Mouse (Mus musculus): ENCODE measurements around the gene Srp68. TPM values are rescaled to one million over a fixed set of nuclear protein-coding genes. Genes with fewer than 3 reads are reported as not detected.
A peak's percentile ranks its signal among the peaks of the same experiment; 100 is the strongest.

Srp68 gene
- polyA plus RNA-seq, 1 experiment: 53.8 TPM

GRCm38 (mm10) chr11:116273469-116274044, 460 bp downstream of the Srp68 start:
- 1% methylated on average over 39 of the region's 39 CpGs for WGBS
- TF ChIP-seq POLR2A (IDR thresholded peaks at IDR 0.05; ENCODE audit: low read depth, low read length) (no peak), CTCF (conservative IDR thresholded peaks at IDR 0.05; ENCODE audit: insufficient read depth, insufficient read length, low read depth, low read length) (no peak)
- H3K4me3 ChIP-seq (ENCODE audit: insufficient read depth, low read depth, low read length): peak overlapping the region; percentile 80
- H3K4me1 ChIP-seq (ENCODE audit: control insufficient read depth, insufficient read depth, low read length): peaks cover 8% of the 10 kb centered on the region; the same call in 1 of the 2 replicates
- no peak overlapping the region for H3K27ac ChIP-seq (ENCODE audit: insufficient read depth, low read depth, low read length)
- no peaks in the 10 kb centered on the region for H3K36me3 ChIP-seq (ENCODE audit: control insufficient read depth, insufficient read depth, low read length)
- DNase-seq: no peak
- no peaks in the 10 kb centered on the region for H3K27me3 ChIP-seq (replicated peaks; ENCODE audit: control insufficient read depth, insufficient read depth, low read length)

GRCm38 (mm10) chr11:116272589-116273468, 1.2 kb downstream of the Srp68 start:
- Histone ChIP-seq H3K27ac (ENCODE audit: insufficient read depth, low read depth, low read length) (no peak overlapping the region), H3K36me3 (ENCODE audit: control insufficient read depth, insufficient read depth, low read length) (0 out of 2 replicates have a peak, but pooled peaks cover 2% of the 10 kb centered on the region), H3K27me3 (replicated peaks; ENCODE audit: control insufficient read depth, insufficient read depth, low read length) (no peaks in the 10 kb centered on the region), H3K4me1 (ENCODE audit: control insufficient read depth, insufficient read depth, low read length) (peaks cover 8% of the 10 kb centered on the region; the same call in 1 of the 2 replicates), H3K4me3 (ENCODE audit: insufficient read depth, low read depth, low read length) (peak overlapping the region; percentile 80)
- TF ChIP-seq CTCF (conservative IDR thresholded peaks at IDR 0.05; ENCODE audit: insufficient read depth, insufficient read length, low read depth, low read length) (no peak), POLR2A (IDR thresholded peaks at IDR 0.05; ENCODE audit: low read depth, low read length) (no peak)
- DNase-seq: no peak
- WGBS: 32% methylated on average over 12 of the region's 12 CpGs

GRCm38 (mm10) chr11:116269560-116269959, 4.5 kb downstream of the Srp68 start:
- H3K36me3 ChIP-seq (ENCODE audit: control insufficient read depth, insufficient read depth, low read length): peaks cover 5% of the 10 kb centered on the region; the same call in 1 of the 2 replicates
- H3K27ac ChIP-seq (ENCODE audit: insufficient read depth, low read depth, low read length): no peak overlapping the region

GRCm38 (mm10) chr11:116268313-116268712, 5.7 kb downstream of the Srp68 start:
- Histone ChIP-seq H3K27ac (ENCODE audit: insufficient read depth, low read depth, low read length) (no peak overlapping the region), H3K27me3 (replicated peaks; ENCODE audit: control insufficient read depth, insufficient read depth, low read length) (no peaks in the 10 kb centered on the region), H3K4me1 (ENCODE audit: control insufficient read depth, insufficient read depth, low read length) (peaks cover 5% of the 10 kb centered on the region; the same call in 1 of the 2 replicates), H3K4me3 (ENCODE audit: insufficient read depth, low read depth, low read length) (no peak overlapping the region), H3K36me3 (ENCODE audit: control insufficient read depth, insufficient read depth, low read length) (peaks cover 5% of the 10 kb centered on the region; the same call in 1 of the 2 replicates)
- 84% methylated on average over 6 of the region's 6 CpGs for WGBS
- TF ChIP-seq CTCF (conservative IDR thresholded peaks at IDR 0.05; ENCODE audit: insufficient read depth, insufficient read length, low read depth, low read length) (no peak), POLR2A (IDR thresholded peaks at IDR 0.05; ENCODE audit: low read depth, low read length) (no peak)
- DNase-seq: no peak

More at GRCm38 (mm10) chr11:116269560-116269959, 4.5 kb downstream of the Srp68 start:
- Histone ChIP-seq H3K4me1 (ENCODE audit: control insufficient read depth, insufficient read depth, low read length) (peaks cover 6% of the 10 kb centered on the region; the same call in 1 of the 2 replicates), H3K4me3 (ENCODE audit: insufficient read depth, low read depth, low read length) (no peak overlapping the region), H3K27me3 (replicated peaks; ENCODE audit: control insufficient read depth, insufficient read depth, low read length) (no peaks in the 10 kb centered on the region)
- DNase-seq: no peak
- no peak for TF ChIP-seq POLR2A (IDR thresholded peaks at IDR 0.05; ENCODE audit: low read depth, low read length)
- no peak for TF ChIP-seq CTCF (conservative IDR thresholded peaks at IDR 0.05; ENCODE audit: insufficient read depth, insufficient read length, low read depth, low read length)
- 91% methylated on average over 8 of the region's 8 CpGs for WGBS

GRCm38 (mm10) chr11:116267637-116268036, 6.4 kb downstream of the Srp68 start:
- Histone ChIP-seq H3K4me1 (ENCODE audit: control insufficient read depth, insufficient read depth, low read length) (0 out of 2 replicates have a peak, but pooled peaks cover 2% of the 10 kb centered on the region), H3K27ac (ENCODE audit: insufficient read depth, low read depth, low read length) (no peak overlapping the region)

GRCm38 (mm10) chr11:116265850-116266249, 8.2 kb downstream of the Srp68 start:
- DNase-seq: no peak
- H3K27ac ChIP-seq (ENCODE audit: insufficient read depth, low read depth, low read length): no peak overlapping the region
- peaks cover 7% of the 10 kb centered on the region; the same call in 1 of the 2 replicates for H3K36me3 ChIP-seq (ENCODE audit: control insufficient read depth, insufficient read depth, low read length)
- no peaks in the 10 kb centered on the region for H3K27me3 ChIP-seq (replicated peaks; ENCODE audit: control insufficient read depth, insufficient read depth, low read length)
- TF ChIP-seq POLR2A (IDR thresholded peaks at IDR 0.05; ENCODE audit: low read depth, low read length): no peak
- no peak for TF ChIP-seq CTCF (conservative IDR thresholded peaks at IDR 0.05; ENCODE audit: insufficient read depth, insufficient read length, low read depth, low read length)
- WGBS: 91% methylated on average over 4 of the region's 4 CpGs
- no peak overlapping the region for H3K4me3 ChIP-seq (ENCODE audit: insufficient read depth, low read depth, low read length)
- no peaks in the 10 kb centered on the region for H3K4me1 ChIP-seq (ENCODE audit: control insufficient read depth, insufficient read depth, low read length)

More at GRCm38 (mm10) chr11:116267637-116268036, 6.4 kb downstream of the Srp68 start:
- TF ChIP-seq POLR2A (IDR thresholded peaks at IDR 0.05; ENCODE audit: low read depth, low read length) (no peak), CTCF (conservative IDR thresholded peaks at IDR 0.05; ENCODE audit: insufficient read depth, insufficient read length, low read depth, low read length) (peak; percentile 35; the same call in 1 of the 2 replicates)
- Histone ChIP-seq H3K36me3 (ENCODE audit: control insufficient read depth, insufficient read depth, low read length) (peaks cover 7% of the 10 kb centered on the region; the same call in 1 of the 2 replicates), H3K27me3 (replicated peaks; ENCODE audit: control insufficient read depth, insufficient read depth, low read length) (no peaks in the 10 kb centered on the region), H3K4me3 (ENCODE audit: insufficient read depth, low read depth, low read length) (no peak overlapping the region)
- no peak for DNase-seq
- 85% methylated on average over 8 of the region's 8 CpGs for WGBS
